21 mouse cellular contexts compared by ENCODE assay signal in genomic region chr4:126319806-126320205, GRCm38 (mm10). TPM values are rescaled to one million over a fixed set of nuclear protein-coding genes. Genes with fewer than 3 reads are reported as not detected.
A peak's percentile ranks its signal among the peaks of the same experiment; 100 is the strongest.
DNase-seq lines count a peak whose midpoint lies in the region; ATAC-seq lines count a peak whose summit lies in the region.
"Had no signal": no experiment of that assay in that cellular context is flagged by ENCODE, and none has a peak within 500 bp of the region (broad histone marks: within the 10 kb centered on the region; RNA-seq: fewer than 3 reads in every experiment).

No protein-coding gene starts in this region.

- peak overlapping the region; percentile 90; the same call in 1 of the 2 replicates for H3K4me2 ChIP-seq in forebrain, embryonic 13.5 days
- H3K4me2 ChIP-seq in limb, embryonic 13.5 days (replicated peaks), result peak overlapping the region; percentile 84; the same call in 1 of the 2 replicates
- peak overlapping the region; percentile 77; the same call in 1 of the 2 replicates for H3K4me2 ChIP-seq in intestine, embryonic 15.5 days (replicated peaks)
- H3K4me2 ChIP-seq in neural tube, embryonic 15.5 days, result peak overlapping the region; percentile 81; the same call in 1 of the 2 replicates

- H3K27me3 ChIP-seq in forebrain, embryonic 13.5 days, result peaks cover 16% of the 10 kb centered on the region
- peaks cover 26% of the 10 kb centered on the region for H3K27me3 ChIP-seq in forebrain, embryonic 10.5 days (ENCODE audit: poor library complexity, severe bottlenecking)
- peaks cover 16% of the 10 kb centered on the region; the same call in 1 of the 2 replicates for H3K27me3 ChIP-seq in limb, embryonic 13.5 days
- peaks cover 29% of the 10 kb centered on the region for H3K27me3 ChIP-seq in limb, embryonic 10.5 days (ENCODE audit: low read depth, poor library complexity, severe bottlenecking)
- 0 out of 2 replicates have a peak, but pooled peaks cover 3% of the 10 kb centered on the region for H3K27me3 ChIP-seq in intestine, embryonic 15.5 days (replicated peaks)
- peaks cover 16% of the 10 kb centered on the region for H3K27me3 ChIP-seq in neural tube, embryonic 15.5 days (replicated peaks)
- H3K27me3 ChIP-seq: limb, embryonic 15.5 days had no signal

- peaks cover 44% of the 10 kb centered on the region for H3K36me3 ChIP-seq in forebrain, embryonic 13.5 days (ENCODE audit: poor library complexity, severe bottlenecking)
- peaks cover 52% of the 10 kb centered on the region for H3K36me3 ChIP-seq in forebrain, embryonic 10.5 days (replicated peaks)
- H3K36me3 ChIP-seq in limb, embryonic 13.5 days, result peaks cover 47% of the 10 kb centered on the region
- peaks cover 52% of the 10 kb centered on the region for H3K36me3 ChIP-seq in limb, embryonic 10.5 days
- peaks cover 17% of the 10 kb centered on the region for H3K36me3 ChIP-seq in intestine, embryonic 15.5 days
- peaks cover 36% of the 10 kb centered on the region for H3K36me3 ChIP-seq in neural tube, embryonic 15.5 days

- ATAC-seq in forebrain, embryonic 13.5 days, result no peak
- ATAC-seq in limb, embryonic 13.5 days (ENCODE audit: low FRiP score, low read depth), result no peak
- no peak for ATAC-seq in intestine, embryonic 15.5 days
- ATAC-seq in neural tube, embryonic 15.5 days (ENCODE audit: low FRiP score), result no peak
- ATAC-seq: forebrain, embryonic 16.5 days had no signal

- no peak for DNase-seq in forebrain, embryonic 10.5 days (ENCODE audit: extremely low spot score, low spot score)
- DNase-seq in limb, embryonic 10.5 days (ENCODE audit: low spot score), result no peak
- DNase-seq in gastrocnemius, postnatal 10 days, result no peak
- DNase-seq: adrenal gland, postnatal 36 days; B cell, adult 2 months; cerebellum, adult 9-11 months; gastrocnemius, adult 2 months; heart, adult 2 months; kidney, adult 8-10 months; kidney, postnatal 36 days; layer of hippocampus, adult 9-11 months; lung, postnatal 14 days; thymus, postnatal 36 days had no signal

- H3K9me3 ChIP-seq in forebrain, embryonic 13.5 days (replicated peaks), result no peaks in the 10 kb centered on the region
- no peaks in the 10 kb centered on the region; the same call in 1 of the 2 replicates for H3K9me3 ChIP-seq in forebrain, embryonic 10.5 days
- H3K9me3 ChIP-seq in limb, embryonic 13.5 days, result no peaks in the 10 kb centered on the region
- H3K9me3 ChIP-seq in limb, embryonic 10.5 days (replicated peaks), result no peaks in the 10 kb centered on the region
- H3K9me3 ChIP-seq in intestine, embryonic 15.5 days, result no peaks in the 10 kb centered on the region
- H3K9me3 ChIP-seq in neural tube, embryonic 15.5 days (replicated peaks), result no peaks in the 10 kb centered on the region
- H3K9me3 ChIP-seq: hindbrain, embryonic 15.5 days; limb, embryonic 15.5 days had no signal

- WGBS in forebrain, embryonic 13.5 days, result 93% methylated on average over 6 of the region's 6 CpGs
- WGBS in forebrain, embryonic 10.5 days, result 91% methylated on average over 6 of the region's 6 CpGs
- WGBS in limb, embryonic 13.5 days, result 89% methylated on average over 6 of the region's 6 CpGs
- WGBS in limb, embryonic 10.5 days, result 93% methylated on average over 6 of the region's 6 CpGs
- WGBS in intestine, embryonic 15.5 days, result 87% methylated on average over 6 of the region's 6 CpGs
- 92% methylated on average over 6 of the region's 6 CpGs for WGBS in neural tube, embryonic 15.5 days

- no peak overlapping the region for H3K27ac ChIP-seq in forebrain, embryonic 13.5 days
- H3K27ac ChIP-seq in forebrain, embryonic 10.5 days, result no peak overlapping the region
- no peak overlapping the region for H3K27ac ChIP-seq in limb, embryonic 13.5 days
- H3K27ac ChIP-seq in limb, embryonic 10.5 days, result no peak overlapping the region
- H3K27ac ChIP-seq in intestine, embryonic 15.5 days, result no peak overlapping the region
- no peak overlapping the region for H3K27ac ChIP-seq in neural tube, embryonic 15.5 days (replicated peaks)
- H3K27ac ChIP-seq: gastrocnemius, adult 2 months; heart, adult 2 months; hindbrain, embryonic 15.5 days; limb, embryonic 15.5 days had no signal

- H3K4me1 ChIP-seq in forebrain, embryonic 13.5 days, result peaks cover 22% of the 10 kb centered on the region
- H3K4me1 ChIP-seq in forebrain, embryonic 10.5 days, result peaks cover 30% of the 10 kb centered on the region
- peaks cover 31% of the 10 kb centered on the region for H3K4me1 ChIP-seq in limb, embryonic 13.5 days
- H3K4me1 ChIP-seq in limb, embryonic 10.5 days, result peaks cover 14% of the 10 kb centered on the region
- peaks cover 10% of the 10 kb centered on the region for H3K4me1 ChIP-seq in intestine, embryonic 15.5 days (replicated peaks)
- peaks cover 24% of the 10 kb centered on the region for H3K4me1 ChIP-seq in neural tube, embryonic 15.5 days

- no peak overlapping the region; the same call in 1 of the 2 replicates for H3K9ac ChIP-seq in forebrain, embryonic 13.5 days
- no peak overlapping the region for H3K9ac ChIP-seq in limb, embryonic 13.5 days
- H3K9ac ChIP-seq in intestine, embryonic 15.5 days, result no peak overlapping the region
- no peak overlapping the region for H3K9ac ChIP-seq in neural tube, embryonic 15.5 days (replicated peaks)
- H3K9ac ChIP-seq: hindbrain, embryonic 15.5 days; limb, embryonic 15.5 days had no signal

- no peak overlapping the region for H3K4me3 ChIP-seq in forebrain, embryonic 13.5 days
- no peak overlapping the region for H3K4me3 ChIP-seq in forebrain, embryonic 10.5 days
- H3K4me3 ChIP-seq in limb, embryonic 13.5 days, result 0 out of 2 replicates have a peak overlapping the region, but pooled peaks have one; percentile 75
- no peak overlapping the region for H3K4me3 ChIP-seq in limb, embryonic 10.5 days
- no peak overlapping the region for H3K4me3 ChIP-seq in intestine, embryonic 15.5 days (replicated peaks)
- no peak overlapping the region for H3K4me3 ChIP-seq in neural tube, embryonic 15.5 days (replicated peaks)

RNA-seq across cellular contexts. Expression of gene Adprhl2, which starts 1.7 kb away (rescaled TPM):
- 70.9 and 81.6 TPM in 2 replicates for polyA plus RNA-seq in forebrain, embryonic 13.5 days (2015; fragmentation: Nextera tagmentation; extraction: Ambion mirVana)
- 91.6 TPM in 2 replicates for polyA plus RNA-seq in forebrain, embryonic 10.5 days (2016; fragmentation: Nextera tagmentation; extraction: Ambion mirVana)
- 88.6 and 91.5 TPM in 2 replicates for polyA plus RNA-seq in limb, embryonic 13.5 days (2015; fragmentation: Nextera tagmentation; extraction: Ambion mirVana)
- 95.1 and 97.5 TPM in 2 replicates for polyA plus RNA-seq in limb, embryonic 10.5 days (2016; fragmentation: Nextera tagmentation; extraction: Ambion mirVana)
- 55.4 and 60.7 TPM in 2 replicates for polyA plus RNA-seq in intestine, embryonic 15.5 days (2015; fragmentation: Nextera tagmentation; extraction: Ambion mirVana)
- polyA plus RNA-seq in neural tube, embryonic 15.5 days (2015; fragmentation: Nextera tagmentation; extraction: Ambion mirVana), result 75.5 and 79.8 TPM in 2 replicates
- total RNA-seq in gastrocnemius, postnatal 10 days (2021), result 10 to 100 TPM; 12.9 to 15.7 TPM

RNA-seq across cellular contexts. Expression of gene Tekt2, which starts 5.7 kb away (rescaled TPM):
- polyA plus RNA-seq in forebrain, embryonic 13.5 days (2015; fragmentation: Nextera tagmentation; extraction: Ambion mirVana), result 10.0 and 11.2 TPM in 2 replicates
- 2.3 TPM in 2 replicates for polyA plus RNA-seq in forebrain, embryonic 10.5 days (2016; fragmentation: Nextera tagmentation; extraction: Ambion mirVana)
- polyA plus RNA-seq in limb, embryonic 13.5 days (2015; fragmentation: Nextera tagmentation; extraction: Ambion mirVana), result 23.6 TPM in 2 replicates
- 0.35 and 0.98 TPM in 2 replicates for polyA plus RNA-seq in limb, embryonic 10.5 days (2016; fragmentation: Nextera tagmentation; extraction: Ambion mirVana)
- 7.1 and 7.4 TPM in 2 replicates for polyA plus RNA-seq in intestine, embryonic 15.5 days (2015; fragmentation: Nextera tagmentation; extraction: Ambion mirVana)
- polyA plus RNA-seq in neural tube, embryonic 15.5 days (2015; fragmentation: Nextera tagmentation; extraction: Ambion mirVana), result 8.3 and 9.2 TPM in 2 replicates
- 1 to 10 TPM in 1 of 2 experiments, under 1 TPM in 1; 0.80 to 1.5 TPM for total RNA-seq in gastrocnemius, postnatal 10 days (2021)
- total RNA-seq: neutrophil, adult 5-6 weeks had no signal

RNA-seq across cellular contexts. Expression of gene Col8a2, which starts 33.2 kb away (rescaled TPM):
- polyA plus RNA-seq in forebrain, embryonic 13.5 days (2015; fragmentation: Nextera tagmentation; extraction: Ambion mirVana), result 0.96 and 1.4 TPM in 2 replicates
- 5.9 and 6.8 TPM in 2 replicates for polyA plus RNA-seq in forebrain, embryonic 10.5 days (2016; fragmentation: Nextera tagmentation; extraction: Ambion mirVana)
- 39.8 and 42.7 TPM in 2 replicates for polyA plus RNA-seq in limb, embryonic 13.5 days (2015; fragmentation: Nextera tagmentation; extraction: Ambion mirVana)
- polyA plus RNA-seq in limb, embryonic 10.5 days (2016; fragmentation: Nextera tagmentation; extraction: Ambion mirVana), result 0.65 and 1.4 TPM in 2 replicates
- polyA plus RNA-seq in intestine, embryonic 15.5 days (2015; fragmentation: Nextera tagmentation; extraction: Ambion mirVana), result 7.1 and 8.2 TPM in 2 replicates
- 7.4 and 9.8 TPM in 2 replicates for polyA plus RNA-seq in neural tube, embryonic 15.5 days (2015; fragmentation: Nextera tagmentation; extraction: Ambion mirVana)
- total RNA-seq in gastrocnemius, postnatal 10 days (2021), result 1 to 10 TPM; 5.7 to 5.9 TPM
- total RNA-seq: neutrophil, adult 5-6 weeks had no signal

RNA-seq across cellular contexts. Expression of gene Trappc3, which starts 57.7 kb away (rescaled TPM):
- 141 and 143 TPM in 2 replicates for polyA plus RNA-seq in forebrain, embryonic 13.5 days (2015; fragmentation: Nextera tagmentation; extraction: Ambion mirVana)
- 84.8 and 86.8 TPM in 2 replicates for polyA plus RNA-seq in forebrain, embryonic 10.5 days (2016; fragmentation: Nextera tagmentation; extraction: Ambion mirVana)
- polyA plus RNA-seq in limb, embryonic 13.5 days (2015; fragmentation: Nextera tagmentation; extraction: Ambion mirVana), result 124 and 126 TPM in 2 replicates
- 83.1 and 95.3 TPM in 2 replicates for polyA plus RNA-seq in limb, embryonic 10.5 days (2016; fragmentation: Nextera tagmentation; extraction: Ambion mirVana)
- polyA plus RNA-seq in intestine, embryonic 15.5 days (2015; fragmentation: Nextera tagmentation; extraction: Ambion mirVana), result 94.2 and 99.7 TPM in 2 replicates
- polyA plus RNA-seq in neural tube, embryonic 15.5 days (2015; fragmentation: Nextera tagmentation; extraction: Ambion mirVana), result 175 and 188 TPM in 2 replicates
- total RNA-seq in gastrocnemius, postnatal 10 days (2021), result 10 to 100 TPM; 25.7 to 29.2 TPM
